9 mouse cellular contexts compared by ENCODE assay signal in genomic region chr16:57251589-57252421, GRCm38 (mm10). TPM values are rescaled to one million over a fixed set of nuclear protein-coding genes. Genes with fewer than 3 reads are reported as not detected.
A peak's percentile ranks its signal among the peaks of the same experiment; 100 is the strongest.
DNase-seq lines count a peak whose midpoint lies in the region; ATAC-seq and TF ChIP-seq lines count a peak whose summit lies in the region.
"Had no signal": no experiment of that assay in that cellular context is flagged by ENCODE, and none has a peak within 500 bp of the region (broad histone marks: within the 10 kb centered on the region; RNA-seq: fewer than 3 reads in every experiment).

No protein-coding gene starts in this region.

- ATAC-seq in kidney, embryonic 16.5 days (ENCODE audit: low FRiP score, low TSS enrichment): peak; percentile 77
- ATAC-seq in stomach, postnatal 0 days (ENCODE audit: low FRiP score, low TSS enrichment): peak; percentile 59; the same call in 1 of the 2 replicates
- ATAC-seq in liver, postnatal 0 days: no peak

- H3K4me1 ChIP-seq in kidney, embryonic 16.5 days (ENCODE audit: insufficient read depth, low read length): peaks cover 6% of the 10 kb centered on the region; the same call in 1 of the 2 replicates
- no peaks in the 10 kb centered on the region for H3K4me1 ChIP-seq in stomach, postnatal 0 days (replicated peaks; ENCODE audit: control insufficient read depth, insufficient read depth)
- H3K4me1 ChIP-seq in liver, postnatal 0 days (ENCODE audit: insufficient read depth): no peaks in the 10 kb centered on the region

- TF ChIP-seq EP300 in stomach, postnatal 0 days (optimal IDR thresholded peaks at IDR 0.05): no peak
- TF ChIP-seq EP300 in liver, postnatal 0 days (IDR thresholded peaks at IDR 0.05; ENCODE audit: low read depth): no peak

- no peak overlapping the region for H3K4me3 ChIP-seq in kidney, embryonic 16.5 days (ENCODE audit: low read length)
- no peak overlapping the region for H3K4me3 ChIP-seq in stomach, postnatal 0 days (ENCODE audit: low read depth, low read length)
- no peak overlapping the region for H3K4me3 ChIP-seq in liver, postnatal 0 days (ENCODE audit: low read depth, low read length)

- H3K27ac ChIP-seq in kidney, embryonic 16.5 days (ENCODE audit: low read length): peak overlapping the region; percentile 90
- H3K27ac ChIP-seq in stomach, postnatal 0 days (replicated peaks): peak overlapping the region; percentile 72; the same call in 1 of the 2 replicates
- H3K27ac ChIP-seq in liver, postnatal 0 days (ENCODE audit: low read depth): no peak overlapping the region

- no peaks in the 10 kb centered on the region for H3K27me3 ChIP-seq in kidney, embryonic 16.5 days (ENCODE audit: insufficient read depth, low read length)
- no peaks in the 10 kb centered on the region for H3K27me3 ChIP-seq in stomach, postnatal 0 days (ENCODE audit: control insufficient read depth, insufficient read depth, low read length)
- H3K27me3 ChIP-seq in liver, postnatal 0 days (ENCODE audit: insufficient read depth, low read length): no peaks in the 10 kb centered on the region

- DNase-seq in embryo, embryonic 11 days: peak; percentile 37
- no peak for DNase-seq in embryo, embryonic 9.5 days (ENCODE audit: extremely low spot score)
- DNase-seq in retina, embryonic 14.5 days (ENCODE audit: low spot score): peak; percentile 21
- DNase-seq in retina, postnatal 1 day: no peak
- DNase-seq in stomach, postnatal 0 days (ENCODE audit: low spot score): no peak
- DNase-seq in layer of hippocampus, adult 8-10 months (ENCODE audit: low spot score in 2 of 2): no peak
- no peak for DNase-seq in liver, postnatal 0 days

- WGBS in kidney, embryonic 16.5 days: 31% methylated on average over 7 of the region's 7 CpGs
- WGBS in stomach, postnatal 0 days: 24% methylated on average over 7 of the region's 7 CpGs
- 48% methylated on average over 7 of the region's 7 CpGs for WGBS in liver, postnatal 0 days (ENCODE audit: insufficient replicate concordance)

- H3K36me3 ChIP-seq in kidney, embryonic 16.5 days (ENCODE audit: insufficient read depth, low read length): no peaks in the 10 kb centered on the region
- H3K36me3 ChIP-seq in stomach, postnatal 0 days (ENCODE audit: control insufficient read depth, insufficient read depth, low read length): no peaks in the 10 kb centered on the region
- H3K36me3 ChIP-seq in liver, postnatal 0 days (replicated peaks; ENCODE audit: insufficient read depth, low read length): no peaks in the 10 kb centered on the region

- no peak overlapping the region for H3K9ac ChIP-seq in kidney, embryonic 16.5 days (replicated peaks; ENCODE audit: low read length)
- no peak overlapping the region for H3K9ac ChIP-seq in stomach, postnatal 0 days (ENCODE audit: low read length)
- no peak overlapping the region for H3K9ac ChIP-seq in liver, postnatal 0 days (replicated peaks)

- H3K9me3 ChIP-seq in kidney, embryonic 16.5 days (ENCODE audit: low read length): 0 out of 2 replicates have a peak, but pooled peaks cover 4% of the 10 kb centered on the region
- H3K9me3 ChIP-seq in stomach, postnatal 0 days (ENCODE audit: control insufficient read depth, low read length): no peaks in the 10 kb centered on the region
- H3K9me3 ChIP-seq in liver, postnatal 0 days (ENCODE audit: low read length): peaks cover 3% of the 10 kb centered on the region; the same call in 1 of the 2 replicates

- TF ChIP-seq CTCF in stomach, postnatal 0 days (IDR thresholded peaks at IDR 0.05; ENCODE audit: low read depth): no peak
- TF ChIP-seq CTCF in liver, postnatal 0 days (IDR thresholded peaks at IDR 0.05; ENCODE audit: low read depth): no peak

- H3K4me2 ChIP-seq in kidney, embryonic 16.5 days (replicated peaks; ENCODE audit: low read depth, low read length): no peak overlapping the region
- H3K4me2 ChIP-seq in stomach, postnatal 0 days (replicated peaks; ENCODE audit: low read depth): no peak overlapping the region
- H3K4me2 ChIP-seq in liver, postnatal 0 days (ENCODE audit: low read depth, low read length): no peak overlapping the region

RNA-seq across cellular contexts. Expression of gene Tbc1d23, which starts 20.5 kb away (rescaled TPM):
- 25.4 and 26.9 TPM in 2 replicates for polyA plus RNA-seq in kidney, embryonic 16.5 days (2015; fragmentation: Nextera tagmentation; extraction: Ambion mirVana)
- polyA plus RNA-seq in stomach, postnatal 0 days (2015; fragmentation: Nextera tagmentation; extraction: Ambion mirVana): 16.9 and 17.1 TPM in 2 replicates
- 10 to 100 TPM; 47.4 to 52.9 (median 51.1) TPM for total RNA-seq in layer of hippocampus, adult 8-10 months (2022)
- 4.3 and 6.4 TPM in 2 replicates for polyA plus RNA-seq in liver, postnatal 0 days (2015; fragmentation: Nextera tagmentation; extraction: Ambion mirVana)

RNA-seq across cellular contexts. Expression of gene Tmem30c, which starts 40.9 kb away (rescaled TPM):
- polyA plus RNA-seq in kidney, embryonic 16.5 days (2015; fragmentation: Nextera tagmentation; extraction: Ambion mirVana): 0.13 TPM in 1 of 2 replicates, not detected in the other
- 0.08 TPM in 1 of 2 replicates, not detected in the other for polyA plus RNA-seq in stomach, postnatal 0 days (2015; fragmentation: Nextera tagmentation; extraction: Ambion mirVana)
- total RNA-seq in layer of hippocampus, adult 8-10 months (2022): 1 to 10 TPM in 1 of 4 experiments, under 1 TPM in 3; 0.18 to 1.4 (median 0.67) TPM
- not detected in 2 replicates for polyA plus RNA-seq in liver, postnatal 0 days (2015; fragmentation: Nextera tagmentation; extraction: Ambion mirVana)
- total RNA-seq: adrenal gland, postnatal 36 days had no signal

Comparison
In these comparisons a context has a peak if more than half of its experiments do, and no peak if none do; other contexts are left out.
1. DNase-seq: peak in embryo, embryonic 11 days (single experiment) and retina, embryonic 14.5 days (single experiment); none in embryo, embryonic 9.5 days (single experiment), retina, postnatal 1 day (single experiment), stomach, postnatal 0 days (single experiment), layer of hippocampus, adult 8-10 months (0 of 2) and liver, postnatal 0 days (single experiment).